Mouse (Mus musculus): ENCODE results near the gene Pwwp2b. TPM values are rescaled to one million over a fixed set of nuclear protein-coding genes. Genes with fewer than 3 reads are reported as not detected.

The Pwwp2b gene
- polyA plus RNA-seq, 2 experiments = 9.5 to 14.1 TPM

GRCm38 (mm10) chr7:139264337-139264736, 16.1 kb downstream of the Pwwp2b start:
- Histone ChIP-seq H3K27me3 (ENCODE audit: control insufficient read depth, insufficient read depth, low read length) (no peaks in the 10 kb centered on the region), H3K4me1 (ENCODE audit: control insufficient read depth, insufficient read depth, low read length) (no peaks in the 10 kb centered on the region), H3K4me2 (replicated peaks; ENCODE audit: low read depth, low read length, severe bottlenecking) (no peak overlapping the region), H3K4me3 (replicated peaks; ENCODE audit: low read length) (no peak overlapping the region), H3K27ac (replicated peaks; ENCODE audit: low read depth, low read length) (no peak overlapping the region), H3K9me3 (ENCODE audit: control insufficient read depth, low read length) (no peaks in the 10 kb centered on the region; the same call in 1 of the 2 replicates), H3K9ac (ENCODE audit: low read depth, low read length, severe bottlenecking) (no peak overlapping the region), H3K36me3 (ENCODE audit: control insufficient read depth, insufficient read depth, low read length) (peaks cover 26% of the 10 kb centered on the region)
- no peak for TF ChIP-seq POLR2A (IDR thresholded peaks at IDR 0.05; ENCODE audit: borderline replicate concordance, extremely low read depth, insufficient read depth, insufficient read length)
- ATAC-seq (ENCODE audit: low FRiP score, low read depth) = no peak
- 54% methylated on average over 4 of the region's 4 CpGs for WGBS
- DNase-seq (ENCODE audit: low spot score) = no peak

GRCm38 (mm10) chr7:139265634-139266033, 17.4 kb downstream of the Pwwp2b start:
- no peak overlapping the region for H3K9ac ChIP-seq (ENCODE audit: low read depth, low read length, severe bottlenecking)
- no peak overlapping the region for H3K27ac ChIP-seq (replicated peaks; ENCODE audit: low read depth, low read length)
- H3K4me1 ChIP-seq (ENCODE audit: control insufficient read depth, insufficient read depth, low read length) = no peaks in the 10 kb centered on the region
- H3K36me3 ChIP-seq (ENCODE audit: control insufficient read depth, insufficient read depth, low read length) = peaks cover 19% of the 10 kb centered on the region
- no peaks in the 10 kb centered on the region for H3K27me3 ChIP-seq (ENCODE audit: control insufficient read depth, insufficient read depth, low read length)
- no peak overlapping the region for H3K4me3 ChIP-seq (replicated peaks; ENCODE audit: low read length)
- TF ChIP-seq POLR2A (IDR thresholded peaks at IDR 0.05; ENCODE audit: borderline replicate concordance, extremely low read depth, insufficient read depth, insufficient read length) = no peak
- ATAC-seq (ENCODE audit: low FRiP score, low read depth) (no peak), DNase-seq (ENCODE audit: low spot score) (no peak)
- 58% methylated on average over 6 of the region's 6 CpGs for WGBS
- H3K9me3 ChIP-seq (ENCODE audit: control insufficient read depth, low read length) = no peaks in the 10 kb centered on the region; the same call in 1 of the 2 replicates
- H3K4me2 ChIP-seq (replicated peaks; ENCODE audit: low read depth, low read length, severe bottlenecking) = no peak overlapping the region

- WGBS = 85% methylated on average over 6 of the region's 6 CpGs
- TF ChIP-seq POLR2A (IDR thresholded peaks at IDR 0.05; ENCODE audit: borderline replicate concordance, extremely low read depth, insufficient read depth, insufficient read length) = no peak
- H3K36me3 ChIP-seq (ENCODE audit: control insufficient read depth, insufficient read depth, low read length) = peaks cover 19% of the 10 kb centered on the region; the same call in 1 of the 2 replicates
- no peak overlapping the region for H3K27ac ChIP-seq (replicated peaks; ENCODE audit: low read depth, low read length)
- no peak overlapping the region for H3K4me2 ChIP-seq (replicated peaks; ENCODE audit: low read depth, low read length, severe bottlenecking)
- no peaks in the 10 kb centered on the region for H3K4me1 ChIP-seq (ENCODE audit: control insufficient read depth, insufficient read depth, low read length)
- no peak overlapping the region for H3K4me3 ChIP-seq (replicated peaks; ENCODE audit: low read length)
- H3K9ac ChIP-seq (ENCODE audit: low read depth, low read length, severe bottlenecking) = no peak overlapping the region
- H3K27me3 ChIP-seq (ENCODE audit: control insufficient read depth, insufficient read depth, low read length) = no peaks in the 10 kb centered on the region
- no peak for ATAC-seq (ENCODE audit: low FRiP score, low read depth)
- H3K9me3 ChIP-seq (ENCODE audit: control insufficient read depth, low read length) = no peaks in the 10 kb centered on the region
- no peak for DNase-seq (ENCODE audit: low spot score)
Measured at GRCm38 (mm10) chr7:139266431-139266830, 18.1 kb downstream of the Pwwp2b start.

DNA sequence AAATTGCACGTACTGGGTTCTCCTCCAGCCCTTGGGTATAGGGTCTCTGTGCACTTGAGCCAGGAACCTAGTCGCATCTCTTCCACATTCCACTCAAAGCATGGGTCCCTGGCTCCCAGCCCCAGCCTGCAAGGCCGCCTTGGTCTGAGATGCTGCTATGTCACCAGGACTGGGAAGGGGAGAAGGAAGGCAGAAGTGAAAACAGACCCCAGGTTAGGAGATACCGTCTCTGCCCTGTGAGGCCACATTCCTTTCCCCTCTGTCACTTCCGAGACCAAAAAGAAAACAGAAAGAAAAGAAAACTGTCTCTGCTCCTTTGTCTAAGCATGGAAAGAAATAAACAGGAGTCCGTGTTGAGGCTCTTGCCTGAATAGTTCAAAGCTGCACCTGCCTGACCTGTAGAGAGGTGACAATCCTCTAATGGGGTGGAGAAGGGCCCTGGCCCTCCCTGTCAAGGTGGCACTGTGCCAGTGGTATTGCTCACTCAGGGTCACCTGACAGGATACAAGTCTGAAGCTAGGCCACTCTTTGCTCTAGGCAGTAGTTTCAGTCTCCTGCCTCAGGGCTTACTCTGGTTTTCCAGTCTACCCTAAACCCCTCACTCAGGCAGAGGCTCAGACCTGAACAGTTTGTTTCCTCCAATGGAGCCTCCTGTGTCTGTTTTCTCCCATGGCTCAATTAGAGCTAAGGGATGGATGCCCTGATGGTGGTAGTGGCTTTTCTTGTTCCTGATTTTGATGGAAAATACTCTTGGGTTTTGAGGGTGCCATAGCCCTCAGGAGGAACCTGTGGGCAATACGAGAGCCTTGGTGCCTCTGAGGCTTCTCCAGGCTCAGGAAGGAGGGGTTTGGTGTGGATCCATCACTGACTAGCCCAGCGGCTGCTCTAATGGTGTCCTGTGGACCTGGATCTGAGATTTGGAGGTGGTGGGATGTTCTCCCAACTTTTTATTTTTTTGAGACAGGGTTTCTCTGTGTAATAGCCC, 18.9 kb downstream of the Pwwp2b start:
- DNase-seq (ENCODE audit: low spot score) (no peak), ATAC-seq (ENCODE audit: low FRiP score, low read depth) (no peak)
- Histone ChIP-seq H3K4me2 (replicated peaks; ENCODE audit: low read depth, low read length, severe bottlenecking) (no peak overlapping the region), H3K27me3 (ENCODE audit: control insufficient read depth, insufficient read depth, low read length) (no peaks in the 10 kb centered on the region), H3K4me3 (replicated peaks; ENCODE audit: low read length) (no peak overlapping the region), H3K4me1 (ENCODE audit: control insufficient read depth, insufficient read depth, low read length) (no peaks in the 10 kb centered on the region), H3K27ac (replicated peaks; ENCODE audit: low read depth, low read length) (no peak overlapping the region), H3K9ac (ENCODE audit: low read depth, low read length, severe bottlenecking) (no peak overlapping the region), H3K36me3 (ENCODE audit: control insufficient read depth, insufficient read depth, low read length) (peaks cover 19% of the 10 kb centered on the region; the same call in 1 of the 2 replicates), H3K9me3 (ENCODE audit: control insufficient read depth, low read length) (no peaks in the 10 kb centered on the region)
- no peak for TF ChIP-seq POLR2A (IDR thresholded peaks at IDR 0.05; ENCODE audit: borderline replicate concordance, extremely low read depth, insufficient read depth, insufficient read length)
- 80% methylated on average over 8 of the region's 8 CpGs for WGBS

- no peaks in the 10 kb centered on the region for H3K27me3 ChIP-seq (ENCODE audit: control insufficient read depth, insufficient read depth, low read length)
- ATAC-seq (ENCODE audit: low FRiP score, low read depth) = no peak
- peaks cover 17% of the 10 kb centered on the region for H3K4me1 ChIP-seq (ENCODE audit: control insufficient read depth, insufficient read depth, low read length)
- 62% methylated on average over 1 of the region's 1 CpGs for WGBS
- no peak overlapping the region for H3K4me2 ChIP-seq (replicated peaks; ENCODE audit: low read depth, low read length, severe bottlenecking)
- no peak for TF ChIP-seq POLR2A (IDR thresholded peaks at IDR 0.05; ENCODE audit: borderline replicate concordance, extremely low read depth, insufficient read depth, insufficient read length)
- no peak for DNase-seq (ENCODE audit: low spot score)
- H3K9me3 ChIP-seq (ENCODE audit: control insufficient read depth, low read length) = no peaks in the 10 kb centered on the region
- H3K9ac ChIP-seq (ENCODE audit: low read depth, low read length, severe bottlenecking) = no peak overlapping the region
- H3K36me3 ChIP-seq (ENCODE audit: control insufficient read depth, insufficient read depth, low read length) = peaks cover 19% of the 10 kb centered on the region; the same call in 1 of the 2 replicates
- H3K4me3 ChIP-seq (replicated peaks; ENCODE audit: low read length) = no peak overlapping the region
- H3K27ac ChIP-seq (replicated peaks; ENCODE audit: low read depth, low read length) = no peak overlapping the region
Measured at GRCm38 (mm10) chr7:139270738-139271137, 22.5 kb downstream of the Pwwp2b start.

All from limb, embryonic 14.5 days (tissue).